Mouse (Mus musculus): ENCODE results near the gene Flt3.

GRCm38 (mm10) chr5:147331547-147331946, 68.7 kb downstream of the Flt3 start:
- no peak for TF ChIP-seq GATA1 (IDR thresholded peaks at IDR 0.05; ENCODE audit: borderline replicate concordance, low read length)
- TF ChIP-seq FLI1 (IDR thresholded peaks at IDR 0.05; ENCODE audit: low read length): no peak
